Mouse (Mus musculus): ENCODE results near the gene Ndnf. TPM values are rescaled to one million over a fixed set of nuclear protein-coding genes. Genes with fewer than 3 reads are reported as not detected.

Ndnf gene
- 0.97 and 0.99 TPM in 2 replicates for polyA plus RNA-seq (2015; fragmentation: Nextera tagmentation; extraction: Ambion mirVana)

DNA sequence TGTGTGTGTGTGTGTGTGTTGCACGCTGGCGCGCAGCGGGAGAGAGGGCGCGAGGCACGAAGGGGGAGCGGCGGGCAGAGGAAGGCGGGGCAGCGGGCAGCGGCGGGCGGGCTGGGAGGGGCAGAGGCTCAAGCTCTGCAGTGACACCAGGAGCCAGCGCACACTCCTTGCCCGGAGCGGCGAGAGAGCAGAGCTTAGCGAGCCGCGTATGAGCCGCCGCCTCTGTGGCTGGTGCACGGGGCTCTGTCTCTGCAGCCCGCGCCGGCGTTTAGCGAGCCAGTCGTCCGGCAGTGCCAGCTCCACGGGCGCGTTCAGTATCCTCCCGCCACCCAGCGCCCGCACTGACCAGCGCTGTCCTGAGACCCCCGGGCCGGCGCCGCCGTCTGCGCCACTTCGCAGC is at the start of gene Ndnf:
Ndnf (plus strand) TSS at position 140 of the 400 bp plus-strand sequence.

Other genes starting within 250 kb of the Ndnf start
- not detected in 2 replicates for gene Tnip3, start 146.3 kb upstream of the Ndnf start, polyA plus RNA-seq (2015; fragmentation: Nextera tagmentation; extraction: Ambion mirVana)
- 10.8 and 14.0 TPM in 2 replicates for gene Prdm5, start 107.4 kb downstream of the Ndnf start, polyA plus RNA-seq (2015; fragmentation: Nextera tagmentation; extraction: Ambion mirVana)